Mouse (Mus musculus) hindlimb bud, embryonic 11.5 days (tissue): Measurements from ENCODE around the gene Dnah2.

Source experiments
- DNase-seq: peaks from one replicate; pipeline ENCODE4 v3.0.0-alpha.2; 2012; ENCODE audit warnings: low read depth, low spot score; ENCODE audit errors: extremely low spot score

Dnah2 gene

GRCm38 (mm10) chr11:69409378-69410044, 139.4 kb downstream of the Dnah2 start:
- DNase-seq: no peak

- no peak for DNase-seq
These were observed 140.2 kb downstream of the Dnah2 start for GRCm38 (mm10) chr11:69408541-69409377.

- no peak for DNase-seq
These were observed 141.2 kb downstream of the Dnah2 start for GRCm38 (mm10) chr11:69407724-69408004.

GRCm38 (mm10) chr11:69406867-69407723, 141.8 kb downstream of the Dnah2 start:
- DNase-seq: no peak

- DNase-seq: no peak
These were observed 142.6 kb downstream of the Dnah2 start for GRCm38 (mm10) chr11:69406282-69406681.

GRCm38 (mm10) chr11:69405397-69406200, 143.3 kb downstream of the Dnah2 start:
- no peak for DNase-seq

GRCm38 (mm10) chr11:69404595-69405396, 144.1 kb downstream of the Dnah2 start:
- DNase-seq: no peak

GRCm38 (mm10) chr11:69403691-69404594, 145.0 kb downstream of the Dnah2 start:
- DNase-seq: no peak

GRCm38 (mm10) chr11:69401987-69402386, 146.9 kb downstream of the Dnah2 start:
- DNase-seq: no peak

- DNase-seq: no peak
These were observed 147.7 kb downstream of the Dnah2 start for GRCm38 (mm10) chr11:69401210-69401637.

- no peak for DNase-seq
These were observed 148.6 kb downstream of the Dnah2 start for GRCm38 (mm10) chr11:69400083-69400850.

- no peak for DNase-seq
These were observed 149.5 kb downstream of the Dnah2 start for GRCm38 (mm10) chr11:69399201-69400082.

GRCm38 (mm10) chr11:69398486-69399200, 150.3 kb downstream of the Dnah2 start:
- DNase-seq: no peak

- no peak for DNase-seq
These were observed 150.9 kb downstream of the Dnah2 start, which contains the start of gene Tmem88 for GRCm38 (mm10) chr11:69398059-69398458. Gene Tmem88, minus strand, starts transcription at chr11:69398234.

GRCm38 (mm10) chr11:69397581-69398057, 151.3 kb downstream of the Dnah2 start:
- no peak for DNase-seq

GRCm38 (mm10) chr11:69396772-69397171, 152.1 kb downstream of the Dnah2 start:
- no peak for DNase-seq
